Mouse (Mus musculus): ENCODE measurements around the gene Abhd14a. TPM values are rescaled to one million over a fixed set of nuclear protein-coding genes. Genes with fewer than 3 reads are reported as not detected.

Abhd14a gene
- polyA plus RNA-seq, 1 experiment from 2014 or later = 49.5 TPM

- Histone ChIP-seq H3K4me1 (ENCODE audit: control insufficient read depth, insufficient read depth, low read length) (peaks cover 7% of the 10 kb centered on the region; the same call in 1 of the 2 replicates), H3K27ac (ENCODE audit: low read length) (no peak within 1 kb of the TSS), H3K4me3 (replicated peaks; ENCODE audit: low read length) (peak within 1 kb of the TSS; percentile 56), H3K9me3 (replicated peaks; ENCODE audit: control insufficient read depth, low read length) (no peaks in the 10 kb centered on the region), H3K9ac (ENCODE audit: low read length) (peak within 1 kb of the TSS; percentile 81), H3K4me2 (ENCODE audit: low read depth, low read length) (peak within 1 kb of the TSS; percentile 99), H3K36me3 (ENCODE audit: control insufficient read depth, insufficient read depth, low read length) (peaks cover 12% of the 10 kb centered on the region), H3K27me3 (ENCODE audit: control insufficient read depth, insufficient read depth, low read length) (no peaks in the 10 kb centered on the region; the same call in 1 of the 2 replicates)
- no peak for ATAC-seq (ENCODE audit: insufficient read depth, low FRiP score)
- WGBS = 34% methylated on average over 26 of the region's 26 CpGs
Observed at GRCm38 (mm10) chr9:106465571-106466200, 18.2 kb upstream of the Abhd14a start, which contains the start of gene Gpr62. Gene Gpr62, minus strand, starts transcription at chr9:106465938.

- no peaks in the 10 kb centered on the region for H3K9me3 ChIP-seq (replicated peaks; ENCODE audit: control insufficient read depth, low read length)
- H3K4me1 ChIP-seq (ENCODE audit: control insufficient read depth, insufficient read depth, low read length) = peaks cover 7% of the 10 kb centered on the region; the same call in 1 of the 2 replicates
- ATAC-seq (ENCODE audit: insufficient read depth, low FRiP score) = peak; percentile 70
- peak overlapping the region; percentile 99 for H3K4me2 ChIP-seq (ENCODE audit: low read depth, low read length)
- no peak overlapping the region for H3K27ac ChIP-seq (ENCODE audit: low read length)
- WGBS = 3% methylated on average over 99 of the region's 99 CpGs
- H3K27me3 ChIP-seq (ENCODE audit: control insufficient read depth, insufficient read depth, low read length) = no peaks in the 10 kb centered on the region; the same call in 1 of the 2 replicates
- peak overlapping the region; percentile 81 for H3K9ac ChIP-seq (ENCODE audit: low read length)
- peaks cover 14% of the 10 kb centered on the region for H3K36me3 ChIP-seq (ENCODE audit: control insufficient read depth, insufficient read depth, low read length)
- H3K4me3 ChIP-seq (replicated peaks; ENCODE audit: low read length) = peak overlapping the region; percentile 56
Observed at GRCm38 (mm10) chr9:106464751-106465541, 17.5 kb upstream of the Abhd14a start.

- Histone ChIP-seq H3K36me3 (ENCODE audit: control insufficient read depth, insufficient read depth, low read length) (peaks cover 14% of the 10 kb centered on the region), H3K27ac (ENCODE audit: low read length) (no peak overlapping the region), H3K9me3 (replicated peaks; ENCODE audit: control insufficient read depth, low read length) (no peaks in the 10 kb centered on the region), H3K27me3 (ENCODE audit: control insufficient read depth, insufficient read depth, low read length) (no peaks in the 10 kb centered on the region; the same call in 1 of the 2 replicates), H3K4me1 (ENCODE audit: control insufficient read depth, insufficient read depth, low read length) (peaks cover 7% of the 10 kb centered on the region; the same call in 1 of the 2 replicates), H3K9ac (ENCODE audit: low read length) (no peak overlapping the region), H3K4me2 (ENCODE audit: low read depth, low read length) (no peak overlapping the region), H3K4me3 (replicated peaks; ENCODE audit: low read length) (no peak overlapping the region)
- WGBS = 87% methylated on average over 21 of the region's 21 CpGs
- no peak for ATAC-seq (ENCODE audit: insufficient read depth, low FRiP score)
Observed at GRCm38 (mm10) chr9:106463122-106464063, 15.9 kb upstream of the Abhd14a start.

GRCm38 (mm10) chr9:106462430-106462800 is 14.9 kb upstream of the Abhd14a start:
- Histone ChIP-seq H3K9ac (ENCODE audit: low read length) (no peak overlapping the region), H3K4me3 (replicated peaks; ENCODE audit: low read length) (no peak overlapping the region), H3K36me3 (ENCODE audit: control insufficient read depth, insufficient read depth, low read length) (peaks cover 14% of the 10 kb centered on the region), H3K9me3 (replicated peaks; ENCODE audit: control insufficient read depth, low read length) (no peaks in the 10 kb centered on the region), H3K27me3 (ENCODE audit: control insufficient read depth, insufficient read depth, low read length) (no peaks in the 10 kb centered on the region; the same call in 1 of the 2 replicates), H3K4me1 (ENCODE audit: control insufficient read depth, insufficient read depth, low read length) (peaks cover 7% of the 10 kb centered on the region; the same call in 1 of the 2 replicates), H3K4me2 (ENCODE audit: low read depth, low read length) (no peak overlapping the region), H3K27ac (ENCODE audit: low read length) (no peak overlapping the region)
- WGBS = 95% methylated on average over 12 of the region's 12 CpGs
- no peak for ATAC-seq (ENCODE audit: insufficient read depth, low FRiP score)

GRCm38 (mm10) chr9:106461641-106462429 is 14.4 kb upstream of the Abhd14a start:
- Histone ChIP-seq H3K4me1 (ENCODE audit: control insufficient read depth, insufficient read depth, low read length) (peaks cover 9% of the 10 kb centered on the region), H3K4me2 (ENCODE audit: low read depth, low read length) (no peak overlapping the region), H3K9ac (ENCODE audit: low read length) (no peak overlapping the region), H3K9me3 (replicated peaks; ENCODE audit: control insufficient read depth, low read length) (no peaks in the 10 kb centered on the region), H3K36me3 (ENCODE audit: control insufficient read depth, insufficient read depth, low read length) (peaks cover 14% of the 10 kb centered on the region), H3K27me3 (ENCODE audit: control insufficient read depth, insufficient read depth, low read length) (no peaks in the 10 kb centered on the region; the same call in 1 of the 2 replicates), H3K4me3 (replicated peaks; ENCODE audit: low read length) (no peak overlapping the region), H3K27ac (ENCODE audit: low read length) (no peak overlapping the region)
- 81% methylated on average over 16 of the region's 16 CpGs for WGBS
- ATAC-seq (ENCODE audit: insufficient read depth, low FRiP score) = no peak

GRCm38 (mm10) chr9:106461026-106461415 is 13.5 kb upstream of the Abhd14a start:
- Histone ChIP-seq H3K9me3 (replicated peaks; ENCODE audit: control insufficient read depth, low read length) (no peaks in the 10 kb centered on the region), H3K36me3 (ENCODE audit: control insufficient read depth, insufficient read depth, low read length) (peaks cover 14% of the 10 kb centered on the region), H3K4me1 (ENCODE audit: control insufficient read depth, insufficient read depth, low read length) (peaks cover 18% of the 10 kb centered on the region), H3K27ac (ENCODE audit: low read length) (no peak overlapping the region), H3K9ac (ENCODE audit: low read length) (no peak overlapping the region), H3K27me3 (ENCODE audit: control insufficient read depth, insufficient read depth, low read length) (no peaks in the 10 kb centered on the region; the same call in 1 of the 2 replicates), H3K4me3 (replicated peaks; ENCODE audit: low read length) (no peak overlapping the region), H3K4me2 (ENCODE audit: low read depth, low read length) (no peak overlapping the region)
- WGBS = 89% methylated on average over 9 of the region's 9 CpGs
- no peak for ATAC-seq (ENCODE audit: insufficient read depth, low FRiP score)

GRCm38 (mm10) chr9:106460401-106461025 is 13.0 kb upstream of the Abhd14a start:
- H3K9ac ChIP-seq (ENCODE audit: low read length) = no peak overlapping the region
- WGBS = 75% methylated on average over 18 of the region's 18 CpGs
- H3K27ac ChIP-seq (ENCODE audit: low read length) = no peak overlapping the region
- H3K4me3 ChIP-seq (replicated peaks; ENCODE audit: low read length) = no peak overlapping the region
- no peaks in the 10 kb centered on the region for H3K9me3 ChIP-seq (replicated peaks; ENCODE audit: control insufficient read depth, low read length)
- no peaks in the 10 kb centered on the region; the same call in 1 of the 2 replicates for H3K27me3 ChIP-seq (ENCODE audit: control insufficient read depth, insufficient read depth, low read length)
- H3K4me2 ChIP-seq (ENCODE audit: low read depth, low read length) = no peak overlapping the region
- peaks cover 22% of the 10 kb centered on the region for H3K4me1 ChIP-seq (ENCODE audit: control insufficient read depth, insufficient read depth, low read length)
- ATAC-seq (ENCODE audit: insufficient read depth, low FRiP score) = no peak
- peaks cover 14% of the 10 kb centered on the region for H3K36me3 ChIP-seq (ENCODE audit: control insufficient read depth, insufficient read depth, low read length)

GRCm38 (mm10) chr9:106459946-106460345 is 12.5 kb upstream of the Abhd14a start:
- Histone ChIP-seq H3K27me3 (ENCODE audit: control insufficient read depth, insufficient read depth, low read length) (no peaks in the 10 kb centered on the region; the same call in 1 of the 2 replicates), H3K27ac (ENCODE audit: low read length) (no peak overlapping the region), H3K4me3 (replicated peaks; ENCODE audit: low read length) (no peak overlapping the region), H3K4me2 (ENCODE audit: low read depth, low read length) (no peak overlapping the region), H3K9me3 (replicated peaks; ENCODE audit: control insufficient read depth, low read length) (no peaks in the 10 kb centered on the region), H3K9ac (ENCODE audit: low read length) (no peak overlapping the region), H3K4me1 (ENCODE audit: control insufficient read depth, insufficient read depth, low read length) (peaks cover 26% of the 10 kb centered on the region), H3K36me3 (ENCODE audit: control insufficient read depth, insufficient read depth, low read length) (peaks cover 14% of the 10 kb centered on the region)
- 74% methylated on average over 15 of the region's 15 CpGs for WGBS
- no peak for ATAC-seq (ENCODE audit: insufficient read depth, low FRiP score)
